Mouse (Mus musculus): ENCODE data around the gene Acbd7.

Gene Acbd7

GRCm38 (mm10) chr2:3335611-3336301, at the start of gene Acbd7:
Acbd7 (plus strand) TSS chr2:3336168.
- peak; percentile 23 for DNase-seq (ENCODE audit: low read depth, low spot score)

- DNase-seq (ENCODE audit: low read depth, low spot score), result no peak
Measured at GRCm38 (mm10) chr2:3286243-3286642, 49.7 kb upstream of the Acbd7 start.

- DNase-seq (ENCODE audit: low read depth, low spot score), result no peak
Measured at GRCm38 (mm10) chr2:3289581-3289980, 46.4 kb upstream of the Acbd7 start.

- no peak for DNase-seq (ENCODE audit: low read depth, low spot score)
Measured at GRCm38 (mm10) chr2:3292170-3292569, 43.8 kb upstream of the Acbd7 start.

GRCm38 (mm10) chr2:3295826-3296225, 40.1 kb upstream of the Acbd7 start:
- no peak for DNase-seq (ENCODE audit: low read depth, low spot score)

GRCm38 (mm10) chr2:3305426-3306025, 30.4 kb upstream of the Acbd7 start:
- DNase-seq (ENCODE audit: low read depth, low spot score), result no peak

GRCm38 (mm10) chr2:3323132-3323531, 12.8 kb upstream of the Acbd7 start:
- DNase-seq (ENCODE audit: low read depth, low spot score), result peak; percentile 36

- DNase-seq (ENCODE audit: low read depth, low spot score), result no peak
Measured at GRCm38 (mm10) chr2:3324381-3325130, 11.4 kb upstream of the Acbd7 start.

- DNase-seq (ENCODE audit: low read depth, low spot score), result no peak
Measured at GRCm38 (mm10) chr2:3326547-3326946, 9.4 kb upstream of the Acbd7 start.

- DNase-seq (ENCODE audit: low read depth, low spot score), result peak; percentile 25
Measured at GRCm38 (mm10) chr2:3327351-3327750, 8.6 kb upstream of the Acbd7 start.

GRCm38 (mm10) chr2:3331071-3331703, 4.8 kb upstream of the Acbd7 start:
- DNase-seq (ENCODE audit: low read depth, low spot score), result no peak

GRCm38 (mm10) chr2:3332056-3332455, 3.9 kb upstream of the Acbd7 start:
- DNase-seq (ENCODE audit: low read depth, low spot score), result no peak

- peak; percentile 99 for DNase-seq (ENCODE audit: low read depth, low spot score)
Measured at GRCm38 (mm10) chr2:3332484-3333242, 3.3 kb upstream of the Acbd7 start, which contains the start of gene Rpp38. Rpp38 (minus strand) TSS chr2:3332643.

- DNase-seq (ENCODE audit: low read depth, low spot score), result no peak
Measured at GRCm38 (mm10) chr2:3333761-3334160, 2.2 kb upstream of the Acbd7 start.

- DNase-seq (ENCODE audit: low read depth, low spot score), result no peak
Measured at GRCm38 (mm10) chr2:3348422-3348821, 12.5 kb downstream of the Acbd7 start.

GRCm38 (mm10) chr2:3348919-3349318, 13.0 kb downstream of the Acbd7 start:
- DNase-seq (ENCODE audit: low read depth, low spot score), result no peak

GRCm38 (mm10) chr2:3353160-3353559, 17.2 kb downstream of the Acbd7 start:
- DNase-seq (ENCODE audit: low read depth, low spot score), result no peak

- no peak for DNase-seq (ENCODE audit: low read depth, low spot score)
Measured at GRCm38 (mm10) chr2:3355793-3356192, 19.8 kb downstream of the Acbd7 start.

GRCm38 (mm10) chr2:3356311-3356710, 20.3 kb downstream of the Acbd7 start:
- DNase-seq (ENCODE audit: low read depth, low spot score), result no peak

GRCm38 (mm10) chr2:3357887-3358286, 21.9 kb downstream of the Acbd7 start:
- DNase-seq (ENCODE audit: low read depth, low spot score), result no peak

- DNase-seq (ENCODE audit: low read depth, low spot score), result no peak
Measured at GRCm38 (mm10) chr2:3361067-3361466, 25.1 kb downstream of the Acbd7 start.

All from skeletal muscle tissue, adult 2 months (tissue).